Mouse (Mus musculus) heart, postnatal 0 days (tissue): Measurements from ENCODE around the gene Ctcf.

Experiments
- CTCF ChIP-seq: IDR thresholded peaks from 2 replicates; pipeline ENCODE4 v1.5.1; 2016; ENCODE audit warnings: antibody characterized with exemption, control low read depth, low read depth
- EP300 ChIP-seq: IDR thresholded peaks from 2 replicates; pipeline ENCODE4 v1.6.1; 2016; ENCODE audit warnings: antibody characterized with exemption, low read depth

- TF ChIP-seq CTCF: no peak
- TF ChIP-seq EP300: no peak
Observed at GRCm38 (mm10) chr8:105692449-105693182, 56.2 kb downstream of the Ctcf start.
